Mouse (Mus musculus) liver, embryonic 14.5 days (tissue): ENCODE results near the gene Chd9.

Source experiments
- CTCF ChIP-seq: IDR thresholded peaks from 2 replicates; pipeline ENCODE4 v1.5.1; 2016; ENCODE audit warnings: antibody characterized with exemption, low read depth, control low read depth
- EP300 ChIP-seq: IDR thresholded peaks from 2 replicates; pipeline ENCODE4 v1.6.1; 2016; ENCODE audit warnings: antibody characterized with exemption, low read depth

- no peak for TF ChIP-seq CTCF
- no peak for TF ChIP-seq EP300
These were observed 226.3 kb downstream of the Chd9 start for GRCm38 (mm10) chr8:91054418-91054817.
